Mouse (Mus musculus) adipocyte (in vitro differentiated cells): Measurements from ENCODE around the gene Tnfrsf25.

Experiments used
- DNase-seq: peaks from one replicate; pipeline ENCODE4 v3.0.0-alpha.2; 2016; ENCODE audit warnings: low spot score

Gene Tnfrsf25

GRCm38 (mm10) chr4:152121183-152121505 is 5.4 kb downstream of the Tnfrsf25 start:
- DNase-seq: no peak

- no peak for DNase-seq
These were observed 8.7 kb downstream of the Tnfrsf25 start for GRCm38 (mm10) chr4:152124361-152124961.

GRCm38 (mm10) chr4:152125161-152126025 is 9.7 kb downstream of the Tnfrsf25 start:
- DNase-seq: no peak

- no peak for DNase-seq
These were observed 10.5 kb downstream of the Tnfrsf25 start for GRCm38 (mm10) chr4:152126026-152126920.

- DNase-seq: no peak
These were observed 12.2 kb downstream of the Tnfrsf25 start for GRCm38 (mm10) chr4:152127884-152128283.

GRCm38 (mm10) chr4:152128784-152129183 is 13.1 kb downstream of the Tnfrsf25 start:
- no peak for DNase-seq

- no peak for DNase-seq
These were observed 13.7 kb downstream of the Tnfrsf25 start for GRCm38 (mm10) chr4:152129395-152129930.

- no peak for DNase-seq
These were observed 15.3 kb downstream of the Tnfrsf25 start for GRCm38 (mm10) chr4:152130771-152131653.

GRCm38 (mm10) chr4:152131809-152132771 is 16.4 kb downstream of the Tnfrsf25 start:
- no peak for DNase-seq

- no peak for DNase-seq
These were observed 17.0 kb downstream of the Tnfrsf25 start for GRCm38 (mm10) chr4:152132772-152133169.

GRCm38 (mm10) chr4:152133213-152133612 is 17.5 kb downstream of the Tnfrsf25 start:
- no peak for DNase-seq

GRCm38 (mm10) chr4:152134507-152134906 is 18.8 kb downstream of the Tnfrsf25 start:
- peak; percentile 21 for DNase-seq

- no peak for DNase-seq
These were observed 19.6 kb downstream of the Tnfrsf25 start for GRCm38 (mm10) chr4:152135363-152135762.

- peak; percentile 46 for DNase-seq
These were observed 20.6 kb downstream of the Tnfrsf25 start for GRCm38 (mm10) chr4:152136112-152136875.

- no peak for DNase-seq
These were observed 21.1 kb downstream of the Tnfrsf25 start for GRCm38 (mm10) chr4:152136876-152137250.

GRCm38 (mm10) chr4:152138497-152139260 is 22.9 kb downstream of the Tnfrsf25 start:
- peak; percentile 39 for DNase-seq

GRCm38 (mm10) chr4:152140441-152140840 is 24.7 kb downstream of the Tnfrsf25 start:
- peak; percentile 45 for DNase-seq

GRCm38 (mm10) chr4:152141521-152142135 is 25.9 kb downstream of the Tnfrsf25 start:
- DNase-seq: no peak
